Mouse (Mus musculus): Measurements from ENCODE around the gene Zdhhc1.

Gene Zdhhc1

DNA sequence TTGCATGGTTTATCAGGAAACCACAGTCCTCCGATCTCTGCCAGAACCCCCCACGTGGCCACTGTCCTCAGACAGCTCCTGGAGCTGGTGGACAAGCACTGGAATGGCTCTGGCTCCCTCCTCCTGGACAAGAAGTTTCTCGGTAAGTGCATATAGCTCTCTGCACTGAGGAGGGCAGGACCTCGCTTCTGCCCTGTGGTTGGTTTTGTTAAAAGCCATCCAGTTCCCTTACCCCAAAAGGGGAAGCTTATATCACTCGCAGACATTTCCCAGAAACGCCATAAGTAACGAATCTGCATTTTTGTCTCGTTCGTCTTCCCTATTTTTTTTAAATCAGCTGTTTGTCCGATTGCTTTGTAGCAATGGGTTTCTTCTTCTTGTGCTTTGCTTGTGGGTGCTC is 41.5 kb downstream of the Zdhhc1 start:
- 82% methylated on average over 10 of the region's 10 CpGs for WGBS

DNA sequence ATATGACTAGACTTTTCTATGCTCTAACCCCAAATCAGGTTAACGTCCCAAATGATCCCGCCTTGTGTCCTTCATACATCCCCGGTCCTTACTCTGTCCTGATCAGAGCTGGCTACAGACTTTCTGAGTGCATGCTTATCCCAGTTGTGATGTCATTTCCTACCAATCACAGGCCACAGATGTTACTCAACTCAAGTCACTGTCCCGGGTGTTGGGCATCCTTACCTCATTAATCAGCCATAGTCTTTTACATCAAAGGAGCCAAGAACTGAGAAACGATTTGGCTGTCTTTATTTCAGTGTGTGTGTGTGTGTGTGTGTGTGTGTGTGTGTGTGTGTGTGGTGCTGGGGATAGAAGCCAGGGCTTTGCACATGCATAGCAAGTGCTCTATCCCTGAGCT is 42.6 kb downstream of the Zdhhc1 start:
- 63% methylated on average over 5 of the region's 5 CpGs for WGBS

DNA sequence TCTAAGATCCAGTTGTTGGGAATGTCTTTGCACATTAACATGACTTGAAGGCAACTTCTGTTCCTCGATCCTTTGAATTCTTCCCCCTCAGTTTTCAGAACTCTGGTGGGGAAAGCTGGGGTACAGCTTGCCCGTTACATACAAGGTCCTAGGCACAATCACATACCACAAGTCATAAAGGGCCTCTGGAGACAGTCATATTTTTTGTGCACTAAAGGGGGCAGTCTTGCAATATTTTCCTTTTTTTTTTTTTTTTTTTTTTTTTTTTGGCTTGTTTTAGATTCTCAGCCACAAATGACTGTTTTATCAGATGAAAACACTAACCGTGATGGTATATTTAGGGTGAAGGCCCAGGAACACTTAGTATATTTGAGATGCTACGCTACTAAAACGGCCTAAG is 43.4 kb downstream of the Zdhhc1 start:
- WGBS: 59% methylated on average over 5 of the region's 5 CpGs

- WGBS: 63% methylated on average over 15 of the region's 15 CpGs
These were observed 44.6 kb downstream of the Zdhhc1 start for GRCm38 (mm10) chr8:105451903-105452603.

- 88% methylated on average over 1 of the region's 1 CpGs for WGBS
These were observed 45.7 kb downstream of the Zdhhc1 start for GRCm38 (mm10) chr8:105450977-105451376.

DNA sequence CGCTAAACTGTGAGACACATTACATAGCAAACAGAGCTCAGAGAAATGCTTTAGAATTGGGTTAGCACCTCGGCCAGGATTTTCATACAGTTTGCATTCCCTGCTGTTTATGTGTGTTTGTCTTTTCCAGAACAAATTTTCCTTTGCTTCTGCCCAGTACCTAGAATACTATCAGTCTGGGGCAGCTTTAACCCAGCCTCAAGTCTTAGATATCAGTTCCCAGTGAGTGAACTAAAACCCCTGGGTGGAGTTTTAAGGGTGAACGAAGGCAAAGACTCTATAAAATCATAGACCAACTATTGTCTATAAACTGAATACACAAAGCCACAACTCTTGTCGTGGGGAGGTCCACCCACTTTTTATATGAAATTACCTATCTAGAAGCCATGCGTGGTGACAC is 48.1 kb downstream of the Zdhhc1 start:
- 82% methylated on average over 5 of the region's 5 CpGs for WGBS

- WGBS: 90% methylated on average over 3 of the region's 3 CpGs
These were observed 48.5 kb downstream of the Zdhhc1 start for GRCm38 (mm10) chr8:105448188-105448587.

DNA sequence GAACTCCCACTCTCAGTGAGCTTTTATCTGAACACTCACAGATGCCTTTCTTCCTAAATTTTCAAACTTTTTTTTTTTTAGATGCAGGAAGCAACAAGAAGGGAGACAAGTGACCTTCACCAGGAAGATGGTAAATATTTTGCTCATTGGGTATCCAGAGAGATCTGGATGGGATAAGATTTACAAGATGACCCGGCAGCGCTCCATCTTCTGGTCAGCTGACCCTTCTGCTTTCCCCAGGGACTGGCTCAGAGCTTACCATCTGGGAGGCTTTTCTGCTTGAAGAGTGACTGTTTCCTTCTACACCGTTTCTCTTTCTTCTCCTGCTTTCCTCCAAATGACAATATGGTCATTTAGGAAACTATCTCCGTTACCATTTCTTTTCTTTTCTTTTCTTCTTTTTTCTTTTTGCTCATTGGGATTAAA is 50.6 kb downstream of the Zdhhc1 start:
- WGBS: 29% methylated on average over 4 of the region's 4 CpGs

GRCm38 (mm10) chr8:105445296-105446126 is 51.2 kb downstream of the Zdhhc1 start:
- WGBS: 38% methylated on average over 11 of the region's 11 CpGs

DNA sequence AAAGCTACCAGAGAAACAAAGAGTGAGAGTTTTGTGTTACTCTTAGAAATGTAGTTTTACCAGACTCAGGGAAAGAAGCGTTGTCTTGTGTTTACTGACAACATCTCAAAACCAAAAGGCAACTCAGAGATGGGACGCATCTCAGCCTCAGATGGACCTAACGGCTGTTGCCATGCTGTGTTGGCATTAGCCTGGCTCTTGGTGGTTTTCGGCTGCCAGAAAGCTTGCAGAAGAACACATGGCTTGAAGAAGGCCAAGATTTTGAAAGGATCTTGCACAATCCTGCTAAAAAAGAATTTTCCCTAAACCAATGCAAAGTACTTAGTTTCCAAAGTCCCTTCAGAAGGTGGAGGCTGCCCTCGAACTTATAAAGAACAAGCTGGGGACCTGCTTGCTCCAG is 54.0 kb downstream of the Zdhhc1 start:
- WGBS: 77% methylated on average over 5 of the region's 5 CpGs

DNA sequence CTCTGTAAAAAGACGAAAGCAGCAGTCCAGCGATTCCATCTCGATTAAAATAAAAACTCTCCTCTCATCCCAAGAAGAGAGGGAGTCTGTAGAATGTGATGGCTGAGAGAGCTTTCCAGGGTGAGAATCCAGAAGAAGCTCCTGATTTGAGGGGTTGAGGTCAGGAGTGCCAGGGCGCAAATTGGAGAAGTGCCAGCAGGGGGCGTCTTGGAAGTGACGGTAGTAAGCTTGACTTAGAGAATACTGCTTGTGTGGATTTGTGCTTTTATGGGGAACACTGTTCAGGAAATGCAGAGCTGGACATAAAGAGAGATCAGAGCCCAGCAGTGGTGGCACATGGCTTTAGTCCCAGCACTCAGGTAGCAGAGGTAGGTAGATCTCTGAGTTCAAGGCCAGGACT is 55.3 kb downstream of the Zdhhc1 start:
- 18% methylated on average over 6 of the region's 6 CpGs for WGBS

DNA sequence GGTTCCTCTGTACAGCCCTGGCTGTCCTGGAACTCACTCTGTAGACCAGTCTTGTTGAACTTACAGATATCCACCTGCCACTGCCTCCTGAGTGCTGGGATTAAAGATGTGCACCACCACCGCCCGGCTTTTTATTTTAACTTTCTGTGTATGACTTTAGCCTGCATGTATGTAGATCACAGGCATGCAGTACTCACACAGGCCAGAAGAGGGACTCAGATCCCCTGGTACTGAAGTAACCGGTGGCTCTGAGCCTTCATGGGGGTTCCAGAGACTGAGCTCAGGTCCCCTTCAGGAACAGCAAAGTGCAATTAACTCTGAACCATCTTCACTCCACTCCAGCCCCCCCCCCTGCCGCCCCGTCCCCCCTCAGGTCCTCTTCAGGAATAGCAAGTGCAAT is 57.8 kb downstream of the Zdhhc1 start:
- 55% methylated on average over 5 of the region's 5 CpGs for WGBS

- WGBS: 84% methylated on average over 5 of the region's 5 CpGs
These were observed 59.5 kb downstream of the Zdhhc1 start for GRCm38 (mm10) chr8:105437078-105437748.

DNA sequence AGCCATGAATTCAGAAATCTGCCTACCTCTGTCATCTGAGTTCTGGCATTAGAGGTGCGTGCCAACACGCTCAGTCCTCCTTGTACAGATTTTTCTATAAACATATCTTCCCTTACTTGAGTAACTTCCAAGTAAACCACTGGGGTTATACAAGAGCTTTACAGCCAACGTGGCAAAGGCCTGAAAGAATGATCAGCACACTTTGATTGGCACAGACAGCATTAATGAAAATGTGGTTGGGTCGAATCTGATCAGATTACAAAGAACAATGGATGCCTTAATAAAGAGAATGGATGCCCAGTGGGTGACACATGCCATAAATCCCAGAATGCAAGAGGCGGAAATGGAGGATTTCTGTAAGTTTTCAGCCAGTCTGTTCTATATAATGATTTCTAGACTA is 60.5 kb downstream of the Zdhhc1 start:
- WGBS: 78% methylated on average over 5 of the region's 5 CpGs

GRCm38 (mm10) chr8:105434136-105434535 is 62.6 kb downstream of the Zdhhc1 start:
- WGBS: 68% methylated on average over 5 of the region's 5 CpGs

DNA sequence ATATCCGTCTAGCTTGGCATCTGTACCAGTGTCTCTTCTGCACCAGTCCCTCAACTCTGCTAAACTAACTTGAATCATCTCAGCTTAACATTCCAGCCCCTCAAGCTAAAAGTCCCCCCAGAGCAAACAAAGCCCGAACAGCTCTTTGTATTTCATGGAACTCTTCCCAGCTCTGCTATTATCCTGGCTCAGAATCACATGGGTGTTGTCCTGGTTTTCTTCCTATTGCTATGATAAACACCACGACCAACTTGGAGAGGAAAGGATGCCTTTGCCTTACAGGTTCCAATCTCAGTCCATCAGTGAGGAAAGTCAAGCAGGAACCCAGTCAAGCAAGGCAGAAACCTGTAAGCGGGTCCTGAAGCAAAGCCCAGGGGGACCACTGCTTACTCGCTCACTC is 63.2 kb downstream of the Zdhhc1 start:
- 56% methylated on average over 5 of the region's 5 CpGs for WGBS

GRCm38 (mm10) chr8:105433021-105433420 is 63.7 kb downstream of the Zdhhc1 start:
- WGBS: 49% methylated on average over 6 of the region's 6 CpGs

DNA sequence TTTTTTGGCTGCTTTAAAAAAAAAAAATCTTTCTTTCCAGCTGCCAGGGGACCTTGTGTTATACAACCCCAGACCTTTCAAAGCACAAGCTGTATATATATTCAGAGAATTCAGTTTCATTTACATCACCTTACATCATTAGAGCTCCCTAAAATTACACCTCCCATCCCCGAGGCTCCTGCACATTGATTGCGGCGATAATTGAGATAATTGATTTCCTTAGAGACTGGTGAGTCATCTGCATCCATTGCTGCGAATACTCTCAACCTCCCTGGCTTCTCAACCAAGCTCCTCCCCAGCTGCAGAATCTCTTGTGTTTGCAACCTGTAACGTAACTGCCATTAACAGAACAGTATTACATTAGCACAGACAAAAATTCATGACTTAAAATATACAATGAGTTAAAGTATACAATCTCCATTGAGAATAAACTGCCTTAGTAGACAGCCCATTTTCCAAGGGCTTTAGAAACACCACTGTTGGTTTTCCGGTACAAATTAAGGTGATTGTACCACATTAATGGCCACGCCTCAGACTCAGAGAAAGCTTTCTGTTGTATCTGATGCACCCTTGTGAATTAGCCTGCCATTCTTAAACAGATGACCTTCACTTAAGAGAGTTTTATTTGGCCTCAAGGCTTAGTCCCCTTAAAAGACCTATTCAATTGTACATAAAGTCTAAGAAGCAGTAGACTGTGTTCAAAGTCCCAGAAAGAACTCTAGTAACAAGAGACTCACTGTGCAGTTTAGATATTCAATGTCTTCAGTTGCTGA is 64.8 kb downstream of the Zdhhc1 start:
- WGBS: 87% methylated on average over 7 of the region's 7 CpGs

GRCm38 (mm10) chr8:105426878-105427277 is 69.8 kb downstream of the Zdhhc1 start:
- WGBS: 73% methylated on average over 6 of the region's 6 CpGs

All from cerebral cortex, adult 2 months (tissue).